In genomic region chr5:112740651-112741050, GRCm38 (mm10) we compare ENCODE assay signal across 10 mouse cellular contexts.
DNase-seq lines count a peak whose midpoint lies in the region; ATAC-seq and TF ChIP-seq lines count a peak whose summit lies in the region.
"Had no signal": no experiment of that assay in that cellular context is flagged by ENCODE, and none has a peak within 500 bp of the region (broad histone marks: within the 10 kb centered on the region; RNA-seq: fewer than 3 reads in every experiment).

No protein-coding gene starts in this region.

- no peak overlapping the region for H3K27ac ChIP-seq in stomach, postnatal 0 days (replicated peaks)
- no peak overlapping the region for H3K27ac ChIP-seq in heart, adult 2 months
- H3K27ac ChIP-seq: intestine, embryonic 15.5 days; liver, embryonic 14.5 days had no signal

- H3K4me2 ChIP-seq in stomach, postnatal 0 days (replicated peaks; ENCODE audit: low read depth): no peak overlapping the region
- H3K4me2 ChIP-seq: intestine, embryonic 15.5 days had no signal

- TF ChIP-seq POLR2A in heart, adult 2 months (IDR thresholded peaks at IDR 0.05; ENCODE audit: insufficient read depth, low read depth, low read length): no peak

- H3K4me3 ChIP-seq in stomach, postnatal 0 days (ENCODE audit: low read depth, low read length): no peak overlapping the region
- no peak overlapping the region for H3K4me3 ChIP-seq in heart, adult 2 months
- H3K4me3 ChIP-seq: intestine, embryonic 15.5 days had no signal

- TF ChIP-seq EP300 in stomach, postnatal 0 days (optimal IDR thresholded peaks at IDR 0.05): no peak
- no peak for TF ChIP-seq EP300 in heart, adult 2 months (IDR thresholded peaks at IDR 0.05; ENCODE audit: insufficient read depth, low read depth, low read length)

- no peaks in the 10 kb centered on the region for H3K36me3 ChIP-seq in stomach, postnatal 0 days (ENCODE audit: control insufficient read depth, insufficient read depth, low read length)
- no peaks in the 10 kb centered on the region for H3K36me3 ChIP-seq in heart, adult 2 months (ENCODE audit: control insufficient read depth, insufficient read depth, low read length)
- H3K36me3 ChIP-seq: intestine, embryonic 15.5 days had no signal

- no peaks in the 10 kb centered on the region for H3K9me3 ChIP-seq in stomach, postnatal 0 days (ENCODE audit: control insufficient read depth, low read length)
- H3K9me3 ChIP-seq: intestine, embryonic 15.5 days had no signal

- 79% methylated on average over 12 of the region's 12 CpGs for WGBS in stomach, postnatal 0 days
- WGBS in heart, adult 2 months: 86% methylated on average over 12 of the region's 12 CpGs

- no peaks in the 10 kb centered on the region for H3K79me2 ChIP-seq in heart, adult 2 months (replicated peaks; ENCODE audit: control insufficient read depth, insufficient read depth, low read length)

- no peak for TF ChIP-seq CTCF in stomach, postnatal 0 days (IDR thresholded peaks at IDR 0.05; ENCODE audit: low read depth)
- no peak for TF ChIP-seq CTCF in heart, adult 2 months (IDR thresholded peaks at IDR 0.05)

- intact Hi-C loops in left cerebral cortex, postnatal 10 days (cut with DNase I): no loop called here
- intact Hi-C loops in heart, adult 2 months (cut with DNase I): no loop called here

- H3K27me3 ChIP-seq in stomach, postnatal 0 days (ENCODE audit: control insufficient read depth, insufficient read depth, low read length): no peaks in the 10 kb centered on the region
- H3K27me3 ChIP-seq in heart, adult 2 months (ENCODE audit: control insufficient read depth, insufficient read depth, low read length): no peaks in the 10 kb centered on the region
- H3K27me3 ChIP-seq: intestine, embryonic 15.5 days had no signal

- H3K4me1 ChIP-seq in stomach, postnatal 0 days (replicated peaks; ENCODE audit: control insufficient read depth, insufficient read depth): no peaks in the 10 kb centered on the region
- no peaks in the 10 kb centered on the region for H3K4me1 ChIP-seq in heart, adult 2 months (ENCODE audit: control insufficient read depth, insufficient read depth, low read length)
- H3K4me1 ChIP-seq: intestine, embryonic 15.5 days had no signal

- no peak for ATAC-seq in stomach, postnatal 0 days (ENCODE audit: low FRiP score, low TSS enrichment)
- no peak for ATAC-seq in monocyte, adult 5-6 weeks (replicated peaks; ENCODE audit: insufficient number of reproducible peaks, low FRiP score, low TSS enrichment, poor library complexity, severe bottlenecking)
- ATAC-seq: intestine, embryonic 15.5 days had no signal

- DNase-seq in ES-CJ7 (ENCODE audit: low read depth, low spot score): peak; percentile 57
- peak; percentile 46 for DNase-seq in cerebellum, adult 11-12 months
- peak; percentile 22 to 34 for DNase-seq in frontal cortex, postnatal 25 days (ENCODE audit: low spot score in 2 of 2)
- DNase-seq in left cerebral cortex, postnatal 10 days (ENCODE audit: extremely low spot score in 1 of 2, low spot score in 2 of 2): peak; percentile 38 to 42
- DNase-seq in stomach, postnatal 0 days (ENCODE audit: low spot score): no peak
- no peak for DNase-seq in heart, adult 2 months
- no peak for DNase-seq in lung, postnatal 10 days

- H3K9ac ChIP-seq in stomach, postnatal 0 days (ENCODE audit: low read length): no peak overlapping the region
- no peak overlapping the region for H3K9ac ChIP-seq in heart, adult 2 months (ENCODE audit: low read depth, low read length)
- H3K9ac ChIP-seq: intestine, embryonic 15.5 days; liver, embryonic 14.5 days had no signal

Comparison
In these comparisons a context has a peak if more than half of its experiments do, and no peak if none do; other contexts are left out.
1. DNase-seq: peak in ES-CJ7 (single experiment), cerebellum, adult 11-12 months (single experiment), frontal cortex, postnatal 25 days (2 of 2) and left cerebral cortex, postnatal 10 days (2 of 2); none in stomach, postnatal 0 days (single experiment), heart, adult 2 months (0 of 2) and lung, postnatal 10 days (single experiment).